Mouse (Mus musculus): Measurements from ENCODE around the gene Cttnbp2. TPM values are rescaled to one million over a fixed set of nuclear protein-coding genes. Genes with fewer than 3 reads are reported as not detected.

Cttnbp2 gene
- polyA plus RNA-seq, 1 experiment from 2014 or later, result 12.6 TPM

DNA sequence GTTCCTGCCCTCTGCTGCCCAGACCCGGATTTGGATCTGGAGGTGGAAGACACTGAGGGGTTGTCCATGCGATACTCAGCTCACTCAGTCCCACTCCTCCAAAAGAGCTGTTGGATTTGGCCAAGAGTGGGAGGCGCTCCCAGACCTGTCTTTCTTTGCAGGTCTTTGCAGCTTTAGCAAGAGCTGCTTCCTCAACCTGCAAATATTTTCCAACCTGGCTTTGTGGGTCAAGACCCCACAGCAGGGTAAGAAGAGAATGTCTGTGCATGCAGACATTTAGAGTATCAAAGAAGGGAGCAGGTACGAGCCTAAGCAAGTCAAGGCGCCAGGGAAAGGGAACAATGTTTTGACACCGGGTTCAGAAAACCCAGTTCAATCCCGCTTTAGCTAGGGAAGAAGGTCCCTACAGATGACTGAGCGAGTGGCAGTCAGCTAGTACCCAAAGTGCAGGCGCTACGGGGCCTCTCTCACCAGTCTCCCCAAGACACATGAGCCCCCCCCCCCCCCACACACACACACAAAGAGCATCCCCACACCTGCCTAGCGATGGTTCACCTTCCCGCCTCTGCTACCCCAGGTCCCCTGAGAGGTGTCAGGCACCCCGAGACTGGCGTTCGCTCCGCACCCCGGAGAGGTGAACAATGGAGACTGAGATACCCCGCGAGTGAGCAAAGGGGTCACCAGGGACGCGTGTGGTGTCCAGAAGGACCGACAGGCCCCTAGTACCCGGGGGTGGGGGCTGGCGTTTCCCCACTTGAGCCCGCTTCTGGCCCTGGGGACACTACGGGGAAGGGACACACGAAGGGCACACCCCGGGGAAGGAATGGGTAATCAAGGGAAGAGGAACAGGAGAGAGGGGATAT lies 801 bp downstream of the Cttnbp2 start:
- H3K9me3 ChIP-seq (replicated peaks; ENCODE audit: control insufficient read depth, low read length), result no peaks in the 10 kb centered on the region
- H3K27me3 ChIP-seq (ENCODE audit: control insufficient read depth, insufficient read depth, low read length), result no peaks in the 10 kb centered on the region
- ATAC-seq (replicated peaks; ENCODE audit: insufficient number of reproducible peaks, low FRiP score, low TSS enrichment, low read depth) (peak; percentile 68), DNase-seq (ENCODE audit: low spot score) (peak; percentile 25)
- no peaks in the 10 kb centered on the region for H3K4me1 ChIP-seq (ENCODE audit: control insufficient read depth, insufficient read depth, low read length)
- under 1% methylated on average over 28 of the region's 28 CpGs for WGBS
- H3K36me3 ChIP-seq (replicated peaks; ENCODE audit: control insufficient read depth, insufficient read depth, low read depth, low read length), result no peaks in the 10 kb centered on the region
- H3K9ac ChIP-seq (replicated peaks; ENCODE audit: low read length), result peak overlapping the region; percentile 79
- peak overlapping the region; percentile 77 for H3K4me3 ChIP-seq (ENCODE audit: low read depth, low read length)
- no peak overlapping the region for H3K27ac ChIP-seq (replicated peaks; ENCODE audit: low read depth, low read length)
- H3K4me2 ChIP-seq (ENCODE audit: low read depth, low read length), result peak overlapping the region; percentile 85

- Histone ChIP-seq H3K4me1 (ENCODE audit: control insufficient read depth, insufficient read depth, low read length) (no peaks in the 10 kb centered on the region), H3K27me3 (ENCODE audit: control insufficient read depth, insufficient read depth, low read length) (no peaks in the 10 kb centered on the region), H3K36me3 (replicated peaks; ENCODE audit: control insufficient read depth, insufficient read depth, low read depth, low read length) (no peaks in the 10 kb centered on the region), H3K4me2 (ENCODE audit: low read depth, low read length) (no peak overlapping the region), H3K9ac (replicated peaks; ENCODE audit: low read length) (no peak overlapping the region), H3K4me3 (ENCODE audit: low read depth, low read length) (no peak overlapping the region), H3K27ac (replicated peaks; ENCODE audit: low read depth, low read length) (no peak overlapping the region), H3K9me3 (replicated peaks; ENCODE audit: control insufficient read depth, low read length) (no peaks in the 10 kb centered on the region)
- WGBS, result 78% methylated on average over 6 of the region's 6 CpGs
- no peak for ATAC-seq (replicated peaks; ENCODE audit: insufficient number of reproducible peaks, low FRiP score, low TSS enrichment, low read depth)
- DNase-seq (ENCODE audit: low spot score), result no peak
Measured at GRCm38 (mm10) chr6:18511886-18512285, 2.8 kb downstream of the Cttnbp2 start.

DNA sequence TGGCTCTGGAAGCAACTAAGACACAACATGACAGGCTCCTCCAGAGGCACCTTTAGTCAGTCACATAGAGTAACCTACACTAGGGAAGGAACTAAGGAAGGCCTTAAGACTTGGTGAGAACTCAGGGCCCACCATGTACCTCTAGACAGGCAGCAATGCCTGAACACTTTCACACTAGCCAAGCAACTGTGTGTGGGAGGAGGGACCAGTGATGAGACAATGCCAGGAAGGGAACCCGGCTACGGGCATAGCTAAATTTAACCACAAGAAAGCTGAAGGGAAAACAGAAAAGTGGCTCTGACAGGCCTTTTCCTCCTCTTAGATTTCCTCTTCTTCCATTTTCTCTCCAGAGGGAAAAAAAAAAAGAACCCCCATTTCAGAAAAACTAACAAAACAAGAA lies 6.6 kb downstream of the Cttnbp2 start:
- ATAC-seq (replicated peaks; ENCODE audit: insufficient number of reproducible peaks, low FRiP score, low TSS enrichment, low read depth) (no peak), DNase-seq (ENCODE audit: low spot score) (no peak)
- no peaks in the 10 kb centered on the region for H3K9me3 ChIP-seq (replicated peaks; ENCODE audit: control insufficient read depth, low read length)

DNA sequence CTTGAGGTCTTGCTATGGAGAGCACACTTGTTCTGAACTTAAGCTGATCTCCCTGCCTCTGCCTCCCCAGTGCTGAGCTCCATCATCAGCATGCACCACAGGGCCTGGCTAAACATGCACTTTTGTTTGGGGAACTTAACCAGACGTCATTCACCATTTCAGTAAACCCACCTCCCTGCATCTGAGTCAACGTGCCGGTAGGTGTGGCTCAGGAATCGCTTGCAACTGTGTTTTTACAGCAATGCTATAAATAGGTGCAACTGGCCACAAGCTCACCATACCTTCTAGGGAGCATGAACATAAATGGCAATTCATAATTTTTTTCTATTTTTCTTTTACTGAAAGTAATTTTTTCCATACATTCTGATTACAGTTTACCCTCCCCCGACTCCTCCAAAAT lies 14.8 kb downstream of the Cttnbp2 start:
- ATAC-seq (replicated peaks; ENCODE audit: insufficient number of reproducible peaks, low FRiP score, low TSS enrichment, low read depth) (no peak), DNase-seq (ENCODE audit: low spot score) (no peak)
- H3K27me3 ChIP-seq (ENCODE audit: control insufficient read depth, insufficient read depth, low read length), result no peaks in the 10 kb centered on the region
- no peaks in the 10 kb centered on the region for H3K36me3 ChIP-seq (replicated peaks; ENCODE audit: control insufficient read depth, insufficient read depth, low read depth, low read length)
- no peaks in the 10 kb centered on the region for H3K9me3 ChIP-seq (replicated peaks; ENCODE audit: control insufficient read depth, low read length)
- 60% methylated on average over 5 of the region's 5 CpGs for WGBS
- no peak overlapping the region for H3K27ac ChIP-seq (replicated peaks; ENCODE audit: low read depth, low read length)
- no peak overlapping the region for H3K9ac ChIP-seq (replicated peaks; ENCODE audit: low read length)
- H3K4me3 ChIP-seq (ENCODE audit: low read depth, low read length), result no peak overlapping the region
- H3K4me1 ChIP-seq (ENCODE audit: control insufficient read depth, insufficient read depth, low read length), result no peaks in the 10 kb centered on the region
- H3K4me2 ChIP-seq (ENCODE audit: low read depth, low read length), result no peak overlapping the region

More for the DNA sequence above, 6.6 kb downstream of the Cttnbp2 start:
- no peak overlapping the region for H3K27ac ChIP-seq (replicated peaks; ENCODE audit: low read depth, low read length)
- no peaks in the 10 kb centered on the region for H3K4me1 ChIP-seq (ENCODE audit: control insufficient read depth, insufficient read depth, low read length)
- H3K4me2 ChIP-seq (ENCODE audit: low read depth, low read length), result no peak overlapping the region
- WGBS, result 78% methylated on average over 2 of the region's 2 CpGs
- no peaks in the 10 kb centered on the region for H3K27me3 ChIP-seq (ENCODE audit: control insufficient read depth, insufficient read depth, low read length)
- no peaks in the 10 kb centered on the region for H3K36me3 ChIP-seq (replicated peaks; ENCODE audit: control insufficient read depth, insufficient read depth, low read depth, low read length)
- no peak overlapping the region for H3K9ac ChIP-seq (replicated peaks; ENCODE audit: low read length)
- H3K4me3 ChIP-seq (ENCODE audit: low read depth, low read length), result no peak overlapping the region

- no peak overlapping the region for H3K9ac ChIP-seq (replicated peaks; ENCODE audit: low read length)
- ATAC-seq (replicated peaks; ENCODE audit: insufficient number of reproducible peaks, low FRiP score, low TSS enrichment, low read depth) (no peak), DNase-seq (ENCODE audit: low spot score) (no peak)
- WGBS, result 54% methylated on average over 1 of the region's 1 CpGs
- H3K4me1 ChIP-seq (ENCODE audit: control insufficient read depth, insufficient read depth, low read length), result no peaks in the 10 kb centered on the region
- no peak overlapping the region for H3K4me3 ChIP-seq (ENCODE audit: low read depth, low read length)
- no peaks in the 10 kb centered on the region for H3K36me3 ChIP-seq (replicated peaks; ENCODE audit: control insufficient read depth, insufficient read depth, low read depth, low read length)
- H3K27me3 ChIP-seq (ENCODE audit: control insufficient read depth, insufficient read depth, low read length), result no peaks in the 10 kb centered on the region
- H3K27ac ChIP-seq (replicated peaks; ENCODE audit: low read depth, low read length), result no peak overlapping the region
- no peaks in the 10 kb centered on the region for H3K9me3 ChIP-seq (replicated peaks; ENCODE audit: control insufficient read depth, low read length)
- no peak overlapping the region for H3K4me2 ChIP-seq (ENCODE audit: low read depth, low read length)
Measured at GRCm38 (mm10) chr6:18492977-18493376, 21.7 kb downstream of the Cttnbp2 start.

DNA sequence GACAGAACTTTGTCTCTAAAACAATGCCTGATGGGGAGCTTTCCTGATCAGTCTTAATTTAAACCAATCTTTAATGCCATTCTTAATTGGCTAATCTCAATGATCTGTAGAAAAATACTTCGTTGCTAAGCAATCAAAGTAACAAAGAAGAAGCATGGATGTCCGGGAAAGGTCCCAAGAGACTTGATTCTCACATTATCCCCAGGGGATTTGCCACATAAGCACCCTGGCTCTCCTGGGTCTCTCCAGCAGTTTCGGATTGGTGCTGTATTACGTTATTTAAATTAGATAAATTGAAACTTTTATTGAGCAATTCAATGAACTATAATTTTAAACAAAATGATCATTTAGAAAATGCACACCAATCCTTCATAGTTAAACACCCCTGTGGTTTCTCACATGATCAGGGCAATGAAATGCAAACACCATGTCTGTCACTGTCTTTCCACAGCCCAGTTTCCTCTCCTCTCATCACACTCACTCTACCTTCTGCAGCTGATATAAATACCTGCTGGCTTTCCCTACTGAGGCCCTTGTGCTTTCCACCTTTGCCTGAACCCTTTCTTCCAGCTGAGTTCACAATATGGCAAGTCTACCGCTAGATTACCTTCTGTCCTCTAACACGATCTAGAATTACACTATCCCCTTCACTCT lies 22.3 kb downstream of the Cttnbp2 start:
- no peak overlapping the region for H3K4me3 ChIP-seq (ENCODE audit: low read depth, low read length)
- no peak for DNase-seq (ENCODE audit: low spot score)
- no peak overlapping the region for H3K9ac ChIP-seq (replicated peaks; ENCODE audit: low read length)
- WGBS, result 65% methylated on average over 6 of the region's 6 CpGs
- no peak for ATAC-seq (replicated peaks; ENCODE audit: insufficient number of reproducible peaks, low FRiP score, low TSS enrichment, low read depth)
- no peaks in the 10 kb centered on the region for H3K27me3 ChIP-seq (ENCODE audit: control insufficient read depth, insufficient read depth, low read length)
- no peaks in the 10 kb centered on the region for H3K4me1 ChIP-seq (ENCODE audit: control insufficient read depth, insufficient read depth, low read length)
- H3K36me3 ChIP-seq (replicated peaks; ENCODE audit: control insufficient read depth, insufficient read depth, low read depth, low read length), result no peaks in the 10 kb centered on the region
- H3K27ac ChIP-seq (replicated peaks; ENCODE audit: low read depth, low read length), result no peak overlapping the region
- no peaks in the 10 kb centered on the region for H3K9me3 ChIP-seq (replicated peaks; ENCODE audit: control insufficient read depth, low read length)
- no peak overlapping the region for H3K4me2 ChIP-seq (ENCODE audit: low read depth, low read length)

DNA sequence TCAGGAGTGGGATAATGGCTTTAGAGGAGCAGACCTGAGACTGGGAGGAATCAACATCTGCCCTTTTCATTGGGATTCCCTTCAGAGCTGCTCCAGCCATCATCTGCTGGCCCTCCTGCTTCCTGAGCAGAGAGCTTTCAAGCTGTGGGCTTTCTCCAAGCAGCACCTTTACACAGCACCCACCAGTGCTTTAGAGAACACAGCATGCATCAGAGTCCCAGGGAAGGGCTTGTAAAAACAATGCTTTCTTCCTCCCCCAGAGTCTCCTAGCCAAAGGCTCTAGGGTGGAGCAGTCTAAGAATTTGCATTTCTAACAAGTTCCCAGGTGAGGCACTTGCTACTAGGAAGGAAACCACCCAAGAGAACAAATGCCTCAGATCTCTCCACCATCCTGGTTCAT lies 29.6 kb downstream of the Cttnbp2 start:
- ATAC-seq (replicated peaks; ENCODE audit: insufficient number of reproducible peaks, low FRiP score, low TSS enrichment, low read depth) (no peak), DNase-seq (ENCODE audit: low spot score) (no peak)
- H3K27ac ChIP-seq (replicated peaks; ENCODE audit: low read depth, low read length), result no peak overlapping the region
- H3K9me3 ChIP-seq (replicated peaks; ENCODE audit: control insufficient read depth, low read length), result no peaks in the 10 kb centered on the region
- no peak overlapping the region for H3K4me3 ChIP-seq (ENCODE audit: low read depth, low read length)
- H3K36me3 ChIP-seq (replicated peaks; ENCODE audit: control insufficient read depth, insufficient read depth, low read depth, low read length), result no peaks in the 10 kb centered on the region
- no peaks in the 10 kb centered on the region for H3K27me3 ChIP-seq (ENCODE audit: control insufficient read depth, insufficient read depth, low read length)
- no peak overlapping the region for H3K9ac ChIP-seq (replicated peaks; ENCODE audit: low read length)
- H3K4me2 ChIP-seq (ENCODE audit: low read depth, low read length), result no peak overlapping the region
- no peaks in the 10 kb centered on the region for H3K4me1 ChIP-seq (ENCODE audit: control insufficient read depth, insufficient read depth, low read length)

- no peaks in the 10 kb centered on the region for H3K9me3 ChIP-seq (replicated peaks; ENCODE audit: control insufficient read depth, low read length)
- 78% methylated on average over 5 of the region's 5 CpGs for WGBS
- no peak for ATAC-seq (replicated peaks; ENCODE audit: insufficient number of reproducible peaks, low FRiP score, low TSS enrichment, low read depth)
Measured at GRCm38 (mm10) chr6:18484061-18484460, 30.6 kb downstream of the Cttnbp2 start.

More at GRCm38 (mm10) chr6:18484061-18484460, 30.6 kb downstream of the Cttnbp2 start:
- Histone ChIP-seq H3K4me3 (ENCODE audit: low read depth, low read length) (no peak overlapping the region), H3K9ac (replicated peaks; ENCODE audit: low read length) (no peak overlapping the region), H3K27ac (replicated peaks; ENCODE audit: low read depth, low read length) (no peak overlapping the region), H3K4me1 (ENCODE audit: control insufficient read depth, insufficient read depth, low read length) (no peaks in the 10 kb centered on the region), H3K27me3 (ENCODE audit: control insufficient read depth, insufficient read depth, low read length) (no peaks in the 10 kb centered on the region), H3K36me3 (replicated peaks; ENCODE audit: control insufficient read depth, insufficient read depth, low read depth, low read length) (no peaks in the 10 kb centered on the region), H3K4me2 (ENCODE audit: low read depth, low read length) (no peak overlapping the region)
- DNase-seq (ENCODE audit: low spot score), result no peak

Measured in embryonic facial prominence, embryonic 11.5 days (tissue).